In genomic region chr3:147347278-147348039, GRCm38 (mm10) we compare ENCODE assay signal across 19 mouse cellular contexts.
A peak's percentile ranks its signal among the peaks of the same experiment; 100 is the strongest.
DNase-seq lines count a peak whose midpoint lies in the region; ATAC-seq and TF ChIP-seq lines count a peak whose summit lies in the region.
"Had no signal": no experiment of that assay in that cellular context is flagged by ENCODE, and none has a peak within 500 bp of the region (broad histone marks: within the 10 kb centered on the region; RNA-seq: fewer than 3 reads in every experiment).

No protein-coding gene starts in this region.

- ATAC-seq in lung, embryonic 14.5 days (ENCODE audit: insufficient read depth), result peak; percentile 68; the same call in 1 of the 2 replicates
- ATAC-seq in stomach, embryonic 15.5 days (ENCODE audit: insufficient read depth, low FRiP score, low read depth), result no peak
- no peak for ATAC-seq in stomach, postnatal 0 days (ENCODE audit: low FRiP score, low TSS enrichment)
- ATAC-seq: forebrain, embryonic 13.5 days; hindbrain, postnatal 0 days had no signal

- H3K27ac ChIP-seq in lung, embryonic 14.5 days (ENCODE audit: low read depth), result no peak overlapping the region
- peak overlapping the region; percentile 8; the same call in 1 of the 2 replicates for H3K27ac ChIP-seq in stomach, embryonic 15.5 days
- H3K27ac ChIP-seq in stomach, postnatal 0 days (replicated peaks), result no peak overlapping the region
- H3K27ac ChIP-seq: forebrain, embryonic 13.5 days; hindbrain, postnatal 0 days; lung, embryonic 15.5 days had no signal

- H3K4me1 ChIP-seq in lung, embryonic 14.5 days (ENCODE audit: insufficient read depth), result no peaks in the 10 kb centered on the region
- no peaks in the 10 kb centered on the region for H3K4me1 ChIP-seq in stomach, embryonic 15.5 days
- no peaks in the 10 kb centered on the region for H3K4me1 ChIP-seq in stomach, postnatal 0 days (replicated peaks; ENCODE audit: control insufficient read depth, insufficient read depth)
- H3K4me1 ChIP-seq: forebrain, embryonic 13.5 days; lung, embryonic 15.5 days had no signal

- no peak overlapping the region for H3K9ac ChIP-seq in lung, embryonic 14.5 days
- no peak overlapping the region for H3K9ac ChIP-seq in stomach, embryonic 15.5 days
- no peak overlapping the region for H3K9ac ChIP-seq in stomach, postnatal 0 days (ENCODE audit: low read length)
- H3K9ac ChIP-seq: forebrain, embryonic 13.5 days; heart, embryonic 12.5 days; lung, embryonic 15.5 days had no signal

- no peaks in the 10 kb centered on the region for H3K27me3 ChIP-seq in lung, embryonic 14.5 days (ENCODE audit: insufficient read depth, low read length)
- H3K27me3 ChIP-seq in stomach, embryonic 15.5 days (replicated peaks), result no peaks in the 10 kb centered on the region
- no peaks in the 10 kb centered on the region for H3K27me3 ChIP-seq in stomach, postnatal 0 days (ENCODE audit: control insufficient read depth, insufficient read depth, low read length)
- H3K27me3 ChIP-seq: CH12.LX; forebrain, embryonic 13.5 days; heart, embryonic 12.5 days; lung, embryonic 15.5 days had no signal

- H3K36me3 ChIP-seq in lung, embryonic 14.5 days (ENCODE audit: insufficient read depth), result no peaks in the 10 kb centered on the region
- H3K36me3 ChIP-seq in stomach, embryonic 15.5 days, result no peaks in the 10 kb centered on the region
- H3K36me3 ChIP-seq in stomach, postnatal 0 days (ENCODE audit: control insufficient read depth, insufficient read depth, low read length), result no peaks in the 10 kb centered on the region
- H3K36me3 ChIP-seq: heart, embryonic 12.5 days; lung, embryonic 15.5 days had no signal

- no peak for TF ChIP-seq EP300 in stomach, postnatal 0 days (optimal IDR thresholded peaks at IDR 0.05)

- TF ChIP-seq CTCF in lung, embryonic 14.5 days (IDR thresholded peaks at IDR 0.05; ENCODE audit: low read depth), result no peak
- no peak for TF ChIP-seq CTCF in stomach, postnatal 0 days (IDR thresholded peaks at IDR 0.05; ENCODE audit: low read depth)

- no peak overlapping the region for H3K4me3 ChIP-seq in lung, embryonic 14.5 days (ENCODE audit: low read depth, low read length)
- no peak overlapping the region for H3K4me3 ChIP-seq in stomach, embryonic 15.5 days (replicated peaks)
- H3K4me3 ChIP-seq in stomach, postnatal 0 days (ENCODE audit: low read depth, low read length), result no peak overlapping the region
- H3K4me3 ChIP-seq: forebrain, embryonic 13.5 days; heart, embryonic 12.5 days; lung, embryonic 15.5 days; myocyte had no signal

- no peak overlapping the region for H3K4me2 ChIP-seq in lung, embryonic 14.5 days
- no peak overlapping the region for H3K4me2 ChIP-seq in stomach, embryonic 15.5 days
- H3K4me2 ChIP-seq in stomach, postnatal 0 days (replicated peaks; ENCODE audit: low read depth), result no peak overlapping the region
- H3K4me2 ChIP-seq: forebrain, embryonic 13.5 days; heart, embryonic 12.5 days; lung, embryonic 15.5 days had no signal

- DNase-seq in embryo, embryonic 11 days, result peak; percentile 20
- no peak for DNase-seq in embryo, embryonic 10 days (ENCODE audit: low spot score)
- peak; percentile 50 for DNase-seq in lung, embryonic 14.5 days
- DNase-seq in lung, adult 18-20 months, result no peak
- no peak for DNase-seq in stomach, postnatal 0 days (ENCODE audit: low spot score)
- no peak for DNase-seq in adrenal gland, postnatal 25 days
- DNase-seq in adrenal gland, adult 8-10 months, result no peak
- DNase-seq: adrenal gland, postnatal 36 days; cerebellum, adult 8-10 months; kidney, adult 11 months; spleen, adult 18-20 months; thymus, postnatal 14 days had no signal

- no peaks in the 10 kb centered on the region for H3K9me3 ChIP-seq in lung, embryonic 14.5 days (ENCODE audit: low read depth, low read length)
- no peaks in the 10 kb centered on the region for H3K9me3 ChIP-seq in stomach, embryonic 15.5 days
- H3K9me3 ChIP-seq in stomach, postnatal 0 days (ENCODE audit: control insufficient read depth, low read length), result no peaks in the 10 kb centered on the region
- H3K9me3 ChIP-seq: forebrain, embryonic 13.5 days; heart, embryonic 12.5 days; lung, embryonic 15.5 days had no signal

- WGBS in lung, embryonic 14.5 days, result 28% methylated on average over 5 of the region's 5 CpGs
- WGBS in stomach, embryonic 15.5 days, result 46% methylated on average over 5 of the region's 5 CpGs
- 39% methylated on average over 5 of the region's 5 CpGs for WGBS in stomach, postnatal 0 days

Comparison
In these comparisons a context has a peak if more than half of its experiments do, and no peak if none do; other contexts are left out.
1. DNase-seq: peak in embryo, embryonic 11 days (single experiment) and lung, embryonic 14.5 days (single experiment); none in embryo, embryonic 10 days (single experiment), lung, adult 18-20 months (0 of 2), stomach, postnatal 0 days (single experiment), adrenal gland, postnatal 25 days (single experiment) and adrenal gland, adult 8-10 months (single experiment).